ENCODE assay signal across 10 mouse cellular contexts in the genomic region with DNA sequence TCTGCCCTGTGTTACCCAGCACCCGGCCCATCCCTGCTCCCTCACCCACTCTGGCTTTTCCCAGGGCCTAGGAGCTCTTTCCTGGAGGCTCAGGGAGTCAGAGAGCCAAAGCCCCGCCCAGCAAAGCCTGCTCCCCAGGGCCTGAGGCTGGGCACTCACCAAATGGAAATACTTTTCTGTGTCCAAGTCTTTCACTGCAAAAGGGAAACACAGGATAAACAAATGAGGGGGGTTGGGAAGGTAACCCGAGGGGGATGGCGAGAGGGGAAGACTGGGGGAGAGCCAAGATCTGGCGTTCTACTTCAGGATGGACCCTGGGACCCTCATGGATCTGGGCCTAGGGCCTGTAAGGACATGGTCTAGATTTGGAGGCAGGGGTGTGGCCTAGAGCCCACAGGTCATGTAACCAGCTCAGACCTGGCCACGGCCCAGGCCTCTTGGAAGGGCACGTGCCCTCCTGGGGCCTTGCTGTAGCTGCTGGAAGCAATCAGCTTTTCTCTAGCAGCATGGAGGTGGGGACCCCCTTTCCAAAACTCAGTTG. TPM values are rescaled to one million over a fixed set of nuclear protein-coding genes. Genes with fewer than 3 reads are reported as not detected.
DNase-seq lines count a peak whose midpoint lies in the region; ATAC-seq and TF ChIP-seq lines count a peak whose summit lies in the region.
"Had no signal": no experiment of that assay in that cellular context is flagged by ENCODE, and none has a peak within 500 bp of the region (broad histone marks: within the 10 kb centered on the region; RNA-seq: fewer than 3 reads in every experiment).

No protein-coding gene starts in this region.

- H3K36me3 ChIP-seq in heart, postnatal 0 days (replicated peaks; ENCODE audit: control insufficient read depth, insufficient read depth, low read length) = peaks cover 55% of the 10 kb centered on the region

- peaks cover 47% of the 10 kb centered on the region for H3K4me1 ChIP-seq in heart, postnatal 0 days (ENCODE audit: control insufficient read depth, insufficient read depth)

- peak overlapping the region; percentile 48 for H3K9ac ChIP-seq in heart, postnatal 0 days (replicated peaks; ENCODE audit: low read depth, low read length)

- intact Hi-C loops in left cerebral cortex, postnatal 36 days (cut with DNase I) = loop anchor here (5.0 kb wide), 1 partner anchor 42 kb away; no protein-coding TSS in a partner anchor

- WGBS in heart, postnatal 0 days = 31% methylated on average over 7 of the region's 7 CpGs

- H3K4me3 ChIP-seq in heart, postnatal 0 days (ENCODE audit: low read depth, low read length) = no peak overlapping the region

- H3K9me3 ChIP-seq in heart, postnatal 0 days (replicated peaks; ENCODE audit: control insufficient read depth, low read length) = no peaks in the 10 kb centered on the region

- no peak overlapping the region for H3K4me2 ChIP-seq in heart, postnatal 0 days (ENCODE audit: low read depth, low read length)

- TF ChIP-seq EP300 in heart, postnatal 0 days (IDR thresholded peaks at IDR 0.05; ENCODE audit: low read depth) = peak; percentile 82; the same call in 1 of the 2 replicates

- DNase-seq in cerebellum, adult 11-12 months = peak; percentile 75
- no peak for DNase-seq in cerebellum, postnatal 4 days (ENCODE audit: low spot score in 2 of 2)
- DNase-seq in cerebellum, postnatal 25 days = peak; percentile 70 to 80
- peak; percentile 61 for DNase-seq in heart, postnatal 0 days (ENCODE audit: low spot score)
- peak; percentile 95 for DNase-seq in lung, postnatal 10 days
- DNase-seq in thymus, postnatal 0 days (ENCODE audit: low spot score) = no peak
- no peak for DNase-seq in left cerebral cortex, postnatal 36 days (ENCODE audit: low spot score in 2 of 2)
- no peak for DNase-seq in spleen, adult 18-20 months

- peak; percentile 49 for ATAC-seq in heart, postnatal 0 days (ENCODE audit: insufficient read depth, low read depth)

- H3K27ac ChIP-seq in heart, postnatal 0 days (ENCODE audit: low read depth) = peak overlapping the region; percentile 67

- TF ChIP-seq CTCF in heart, postnatal 0 days (IDR thresholded peaks at IDR 0.05; ENCODE audit: low read depth) = no peak

- no peaks in the 10 kb centered on the region for H3K27me3 ChIP-seq in heart, postnatal 0 days (ENCODE audit: control insufficient read depth, insufficient read depth, low read length)

RNA-seq across cellular contexts. Expression of a gene that starts 14.5 kb away (rescaled TPM):
- not detected in 2 replicates for total RNA-seq in heart, postnatal 0 days (2014; rRNA removed; ENCODE audit: low replicate concordance)
- not detected in 2 replicates for polyA plus RNA-seq in heart, postnatal 0 days (2015; fragmentation: Nextera tagmentation; extraction: Ambion mirVana)
- 0.23 and 0.28 TPM in 2 replicates for polyA plus RNA-seq in thymus, postnatal 0 days (2015; fragmentation: Nextera tagmentation; extraction: Ambion mirVana)
- not detected for total RNA-seq in left cerebral cortex, postnatal 36 days (2021)
- total RNA-seq: liver, adult 2 months had no signal
- polyA plus RNA-seq: brain, embryonic 14.5 days; liver, adult 2 months had no signal

RNA-seq across cellular contexts. Expression of a gene that starts 27.7 kb away (rescaled TPM):
- total RNA-seq in heart, postnatal 0 days (2014; rRNA removed; ENCODE audit: low replicate concordance) = 1.3 TPM in 1 of 2 replicates, not detected in the other
- 0.04 TPM in 1 of 2 replicates, not detected in the other for polyA plus RNA-seq in heart, postnatal 0 days (2015; fragmentation: Nextera tagmentation; extraction: Ambion mirVana)
- 0.10 TPM in 1 of 2 replicates, not detected in the other for polyA plus RNA-seq in thymus, postnatal 0 days (2015; fragmentation: Nextera tagmentation; extraction: Ambion mirVana)
- total RNA-seq in left cerebral cortex, postnatal 36 days (2021) = under 1 TPM; 0.17 to 0.70 TPM
- total RNA-seq: liver, adult 2 months had no signal

RNA-seq across cellular contexts. Expression of a gene that starts 35.6 kb away (rescaled TPM):
- 82.4 and 166 TPM in 2 replicates for total RNA-seq in heart, postnatal 0 days (2014; rRNA removed; ENCODE audit: low replicate concordance)
- 28.1 and 37.7 TPM in 2 replicates for polyA plus RNA-seq in heart, postnatal 0 days (2015; fragmentation: Nextera tagmentation; extraction: Ambion mirVana)
- 45.4 and 47.4 TPM in 2 replicates for polyA plus RNA-seq in thymus, postnatal 0 days (2015; fragmentation: Nextera tagmentation; extraction: Ambion mirVana)
- total RNA-seq in left cerebral cortex, postnatal 36 days (2021) = 100 to 1,000 TPM; 115 to 121 TPM

Comparison
In these comparisons a context has a peak if more than half of its experiments do, and no peak if none do; other contexts are left out.
1. DNase-seq: peak in cerebellum, adult 11-12 months (single experiment), cerebellum, postnatal 25 days (2 of 2), heart, postnatal 0 days (single experiment) and lung, postnatal 10 days (single experiment); none in cerebellum, postnatal 4 days (0 of 2), thymus, postnatal 0 days (single experiment), left cerebral cortex, postnatal 36 days (0 of 2) and spleen, adult 18-20 months (0 of 2).